Mouse (Mus musculus): ENCODE measurements around the gene Smurf1. TPM values are rescaled to one million over a fixed set of nuclear protein-coding genes. Genes with fewer than 3 reads are reported as not detected.
A peak's percentile ranks its signal among the peaks of the same experiment; 100 is the strongest.

Smurf1 gene
- polyA plus RNA-seq (2012; rRNA removed), result 14.4 and 16.1 TPM in 2 replicates

DNA sequence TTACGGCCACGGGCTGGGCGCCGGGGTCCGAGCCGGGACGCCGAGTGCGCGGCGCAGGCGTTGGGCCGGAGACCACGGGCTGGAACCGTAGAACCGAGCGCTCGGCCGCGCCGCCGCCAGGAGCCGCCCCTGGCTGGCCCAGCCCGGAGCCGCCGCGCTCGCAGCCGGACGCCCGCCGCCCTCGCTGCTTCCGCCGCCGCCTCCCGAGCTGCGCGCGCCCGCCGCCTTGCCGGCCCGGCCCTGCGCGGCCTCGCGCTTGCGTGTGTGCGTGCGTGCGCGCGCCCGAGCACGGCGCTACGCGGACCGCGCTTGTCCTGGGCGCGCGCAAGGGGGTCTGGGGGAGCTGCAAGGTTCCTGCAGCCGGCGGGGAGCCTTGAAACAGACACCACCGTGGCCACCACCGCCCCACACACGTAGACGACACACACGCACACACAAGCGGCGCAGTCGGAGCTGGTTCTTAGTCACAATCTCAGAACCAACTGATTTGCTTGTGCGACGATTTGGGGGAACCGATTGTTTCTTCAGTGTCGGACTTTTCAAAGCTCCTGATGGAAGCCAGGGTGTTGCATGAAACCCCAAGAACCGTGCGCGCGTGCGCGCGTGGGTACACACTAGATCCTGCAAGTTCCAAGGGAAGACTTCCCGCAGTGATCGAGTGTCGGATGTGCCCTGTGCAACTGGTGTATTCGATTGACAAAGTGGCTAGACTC is at the start of gene Smurf1:
Smurf1 (minus strand) TSS at position 209 of the 713 bp plus-strand sequence.
- H3K4me3 ChIP-seq (ENCODE audit: insufficient read depth, low read depth, low read length), result peak within 1 kb of the TSS; percentile 83
- H3K27ac ChIP-seq (ENCODE audit: insufficient read depth, low read depth, low read length), result peak within 1 kb of the TSS; percentile 78; the same call in 1 of the 2 replicates
- 7% methylated on average over 89 of the region's 89 CpGs for WGBS
- peak; percentile 33 for TF ChIP-seq POLR2A (IDR thresholded peaks at IDR 0.05; ENCODE audit: low read depth, low read length)
- no peak for TF ChIP-seq CTCF (conservative IDR thresholded peaks at IDR 0.05; ENCODE audit: insufficient read depth, insufficient read length, low read depth, low read length)
- H3K27me3 ChIP-seq (replicated peaks; ENCODE audit: control insufficient read depth, insufficient read depth, low read length), result no peaks in the 10 kb centered on the region
- H3K36me3 ChIP-seq (ENCODE audit: control insufficient read depth, insufficient read depth, low read length), result no peaks in the 10 kb centered on the region
- H3K4me1 ChIP-seq (ENCODE audit: control insufficient read depth, insufficient read depth, low read length), result peaks cover 8% of the 10 kb centered on the region
- DNase-seq, result peak; percentile 84

- H3K27me3 ChIP-seq (replicated peaks; ENCODE audit: control insufficient read depth, insufficient read depth, low read length), result no peaks in the 10 kb centered on the region; the same call in 1 of the 2 replicates
- no peak overlapping the region for H3K4me3 ChIP-seq (ENCODE audit: insufficient read depth, low read depth, low read length)
- no peak overlapping the region for H3K27ac ChIP-seq (ENCODE audit: insufficient read depth, low read depth, low read length)
- H3K4me1 ChIP-seq (ENCODE audit: control insufficient read depth, insufficient read depth, low read length), result no peaks in the 10 kb centered on the region
- WGBS, result 84% methylated on average over 1 of the region's 1 CpGs
- no peaks in the 10 kb centered on the region for H3K36me3 ChIP-seq (ENCODE audit: control insufficient read depth, insufficient read depth, low read length)
- no peak for TF ChIP-seq CTCF (conservative IDR thresholded peaks at IDR 0.05; ENCODE audit: insufficient read depth, insufficient read length, low read depth, low read length)
- TF ChIP-seq POLR2A (IDR thresholded peaks at IDR 0.05; ENCODE audit: low read depth, low read length), result no peak
- no peak for DNase-seq
These were observed 48.6 kb upstream of the Smurf1 start for GRCm38 (mm10) chr5:145014278-145014677.

GRCm38 (mm10) chr5:145008878-145009659 is 43.4 kb upstream of the Smurf1 start:
- no peak overlapping the region for H3K4me3 ChIP-seq (ENCODE audit: insufficient read depth, low read depth, low read length)
- no peaks in the 10 kb centered on the region for H3K4me1 ChIP-seq (ENCODE audit: control insufficient read depth, insufficient read depth, low read length)
- 90% methylated on average over 15 of the region's 15 CpGs for WGBS
- no peak overlapping the region for H3K27ac ChIP-seq (ENCODE audit: insufficient read depth, low read depth, low read length)
- DNase-seq, result no peak
- H3K36me3 ChIP-seq (ENCODE audit: control insufficient read depth, insufficient read depth, low read length), result no peaks in the 10 kb centered on the region
- TF ChIP-seq POLR2A (IDR thresholded peaks at IDR 0.05; ENCODE audit: low read depth, low read length) (no peak), CTCF (conservative IDR thresholded peaks at IDR 0.05; ENCODE audit: insufficient read depth, insufficient read length, low read depth, low read length) (no peak)
- no peaks in the 10 kb centered on the region for H3K27me3 ChIP-seq (replicated peaks; ENCODE audit: control insufficient read depth, insufficient read depth, low read length)

- no peak for TF ChIP-seq CTCF (conservative IDR thresholded peaks at IDR 0.05; ENCODE audit: insufficient read depth, insufficient read length, low read depth, low read length)
- no peak for TF ChIP-seq POLR2A (IDR thresholded peaks at IDR 0.05; ENCODE audit: low read depth, low read length)
- WGBS, result 72% methylated on average over 6 of the region's 6 CpGs
- no peaks in the 10 kb centered on the region for H3K4me1 ChIP-seq (ENCODE audit: control insufficient read depth, insufficient read depth, low read length)
- DNase-seq, result no peak
- H3K36me3 ChIP-seq (ENCODE audit: control insufficient read depth, insufficient read depth, low read length), result no peaks in the 10 kb centered on the region
- no peaks in the 10 kb centered on the region for H3K27me3 ChIP-seq (replicated peaks; ENCODE audit: control insufficient read depth, insufficient read depth, low read length)
- H3K4me3 ChIP-seq (ENCODE audit: insufficient read depth, low read depth, low read length), result no peak overlapping the region
- no peak overlapping the region for H3K27ac ChIP-seq (ENCODE audit: insufficient read depth, low read depth, low read length)
These were observed 39.9 kb upstream of the Smurf1 start for GRCm38 (mm10) chr5:145005596-145005995.

DNA sequence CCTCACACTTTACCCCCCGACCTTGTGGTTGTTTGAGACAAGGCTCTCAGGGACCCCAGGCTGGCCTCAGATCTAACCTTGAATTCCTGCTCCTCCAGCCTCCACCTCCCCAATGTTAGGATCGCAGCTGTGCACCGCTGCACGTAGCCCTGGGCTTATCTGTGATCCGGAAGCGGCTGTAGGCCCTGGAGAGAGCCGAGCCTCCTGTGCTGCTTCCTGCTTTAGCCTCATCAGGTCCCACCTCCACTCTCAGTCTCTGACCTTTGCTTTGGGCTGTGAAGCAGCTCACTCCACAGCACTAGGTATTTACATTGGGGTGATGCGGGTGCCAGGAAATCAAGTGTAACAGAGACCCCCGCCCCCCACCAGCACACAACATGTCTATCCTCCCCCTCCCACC is 38.8 kb upstream of the Smurf1 start:
- H3K36me3 ChIP-seq (ENCODE audit: control insufficient read depth, insufficient read depth, low read length), result no peaks in the 10 kb centered on the region
- H3K27ac ChIP-seq (ENCODE audit: insufficient read depth, low read depth, low read length), result no peak overlapping the region
- WGBS, result 74% methylated on average over 9 of the region's 9 CpGs
- no peak overlapping the region for H3K4me3 ChIP-seq (ENCODE audit: insufficient read depth, low read depth, low read length)
- no peaks in the 10 kb centered on the region for H3K27me3 ChIP-seq (replicated peaks; ENCODE audit: control insufficient read depth, insufficient read depth, low read length)
- TF ChIP-seq POLR2A (IDR thresholded peaks at IDR 0.05; ENCODE audit: low read depth, low read length), result no peak
- no peak for TF ChIP-seq CTCF (conservative IDR thresholded peaks at IDR 0.05; ENCODE audit: insufficient read depth, insufficient read length, low read depth, low read length)
- no peak for DNase-seq
- no peaks in the 10 kb centered on the region for H3K4me1 ChIP-seq (ENCODE audit: control insufficient read depth, insufficient read depth, low read length)

GRCm38 (mm10) chr5:145003362-145003761 is 37.7 kb upstream of the Smurf1 start:
- WGBS, result 89% methylated on average over 3 of the region's 3 CpGs
- H3K27ac ChIP-seq (ENCODE audit: insufficient read depth, low read depth, low read length), result no peak overlapping the region
- no peak for TF ChIP-seq POLR2A (IDR thresholded peaks at IDR 0.05; ENCODE audit: low read depth, low read length)
- H3K4me1 ChIP-seq (ENCODE audit: control insufficient read depth, insufficient read depth, low read length), result no peaks in the 10 kb centered on the region
- no peaks in the 10 kb centered on the region for H3K27me3 ChIP-seq (replicated peaks; ENCODE audit: control insufficient read depth, insufficient read depth, low read length)
- no peak overlapping the region for H3K4me3 ChIP-seq (ENCODE audit: insufficient read depth, low read depth, low read length)
- no peak for DNase-seq
- no peaks in the 10 kb centered on the region for H3K36me3 ChIP-seq (ENCODE audit: control insufficient read depth, insufficient read depth, low read length)

- Histone ChIP-seq H3K27ac (ENCODE audit: insufficient read depth, low read depth, low read length) (no peak overlapping the region), H3K4me1 (ENCODE audit: control insufficient read depth, insufficient read depth, low read length) (no peaks in the 10 kb centered on the region), H3K27me3 (replicated peaks; ENCODE audit: control insufficient read depth, insufficient read depth, low read length) (no peaks in the 10 kb centered on the region), H3K36me3 (ENCODE audit: control insufficient read depth, insufficient read depth, low read length) (no peaks in the 10 kb centered on the region), H3K4me3 (ENCODE audit: insufficient read depth, low read depth, low read length) (no peak overlapping the region)
- DNase-seq, result no peak
- TF ChIP-seq POLR2A (IDR thresholded peaks at IDR 0.05; ENCODE audit: low read depth, low read length) (no peak), CTCF (conservative IDR thresholded peaks at IDR 0.05; ENCODE audit: insufficient read depth, insufficient read length, low read depth, low read length) (peak; percentile 53)
- WGBS, result 56% methylated on average over 2 of the region's 2 CpGs
These were observed 32.8 kb upstream of the Smurf1 start for GRCm38 (mm10) chr5:144998491-144998890.

All from kidney, adult 2 months (tissue).